Mouse (Mus musculus) neural tube, embryonic 12.5 days (tissue): ENCODE results near the gene Cyp2d22. TPM values are rescaled to one million over a fixed set of nuclear protein-coding genes. Genes with fewer than 3 reads are reported as not detected.
"Not testable (repeated sequence)": the region's sequence is repeated elsewhere in the genome, so short reads cannot be mapped to it uniquely, and the experiment has no call there.

Experiments used
- ATAC-seq: fragments of 200-750 bp; cut with Nextera tagmentation; 2 replicates; pipeline ENCODE4 v1.8.0; 2017; ENCODE audit warnings: low read depth, mild to moderate bottlenecking, moderate TSS enrichment, moderate library complexity; ENCODE audit not compliant: low FRiP score
- H3K27ac ChIP-seq: fragments of 300-500 bp; sonication (generic); 2 replicates; pipeline ENCODE4 v1.5.1; 2016
- H3K27me3 ChIP-seq: fragments of 300-500 bp; sonication (generic); replicated peaks from 2 replicates; pipeline ENCODE4 v1.6.1; 2016; ENCODE audit warnings: mild to moderate bottlenecking
- H3K36me3 ChIP-seq: fragments of 300-500 bp; sonication (generic); 2 replicates; pipeline ENCODE4 v1.6.1; 2016; ENCODE audit warnings: mild to moderate bottlenecking
- H3K4me1 ChIP-seq: fragments of 300-500 bp; sonication (generic); 2 replicates; pipeline ENCODE4 v1.6.1; 2016
- H3K4me2 ChIP-seq: fragments of 300-500 bp; sonication (generic); replicated peaks from 2 replicates; pipeline ENCODE4 v1.6.1; 2016; ENCODE audit warnings: mild to moderate bottlenecking
- H3K4me3 ChIP-seq: fragments of 300-500 bp; sonication (generic); 2 replicates; pipeline ENCODE4 v1.5.1; 2016
- H3K9ac ChIP-seq: fragments of 300-500 bp; sonication (generic); 2 replicates; pipeline ENCODE4 v1.6.1; 2016; ENCODE audit warnings: mild to moderate bottlenecking
- H3K9me3 ChIP-seq: fragments of 300-500 bp; sonication (generic); 2 replicates; pipeline ENCODE4 v1.6.1; 2016; ENCODE audit warnings: mild to moderate bottlenecking
- WGBS: fragments of 180-500 bp; shearing (Covaris S2); methylation state at CpG from one replicate; pipeline ENCODE4 v1.1.7; 2016; 5-methylcytosine and 5-hydroxymethylcytosine counted together
- polyA plus RNA-seq: library from polyadenylated mRNA; unstranded; fragments of >200 nt; fragmentation: Nextera tagmentation; extraction: Ambion mirVana; gene quantifications from 2 replicates; pipeline ENCODE4 v1.2.1, GENCODE M21; 2016

Cyp2d22 gene
- polyA plus RNA-seq, 1 experiment from 2014 or later, result 2.9 TPM

DNA sequence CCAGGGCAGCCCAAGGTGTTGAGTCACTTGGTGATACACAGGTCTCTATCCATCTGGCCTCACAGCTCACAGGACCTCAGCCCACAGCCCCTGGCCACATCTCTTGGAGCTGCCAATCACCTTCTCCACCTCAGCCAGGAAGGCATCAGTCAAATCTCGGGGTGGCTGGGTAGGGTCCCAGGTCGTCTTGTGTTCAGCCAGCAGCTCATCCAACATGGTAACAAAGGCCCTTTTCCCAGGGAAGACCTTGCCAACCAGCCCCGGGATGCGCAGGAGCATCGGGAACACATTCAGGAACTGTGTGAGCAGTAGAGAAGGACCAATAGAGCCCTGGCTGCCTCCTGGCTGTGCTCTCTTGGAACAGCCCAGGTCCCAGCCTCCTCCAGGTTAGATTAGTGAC is 7.1 kb downstream of the Cyp2d22 start:
- H3K27ac ChIP-seq, result no peak overlapping the region
- no peaks in the 10 kb centered on the region for H3K4me1 ChIP-seq
- 86% methylated on average over 5 of the region's 5 CpGs for WGBS
- no peak overlapping the region for H3K4me3 ChIP-seq
- H3K27me3 ChIP-seq, result no peaks in the 10 kb centered on the region
- no peaks in the 10 kb centered on the region for H3K9me3 ChIP-seq
- no peak overlapping the region for H3K9ac ChIP-seq
- H3K36me3 ChIP-seq, result no peaks in the 10 kb centered on the region
- no peak overlapping the region for H3K4me2 ChIP-seq
- ATAC-seq, result no peak

DNA sequence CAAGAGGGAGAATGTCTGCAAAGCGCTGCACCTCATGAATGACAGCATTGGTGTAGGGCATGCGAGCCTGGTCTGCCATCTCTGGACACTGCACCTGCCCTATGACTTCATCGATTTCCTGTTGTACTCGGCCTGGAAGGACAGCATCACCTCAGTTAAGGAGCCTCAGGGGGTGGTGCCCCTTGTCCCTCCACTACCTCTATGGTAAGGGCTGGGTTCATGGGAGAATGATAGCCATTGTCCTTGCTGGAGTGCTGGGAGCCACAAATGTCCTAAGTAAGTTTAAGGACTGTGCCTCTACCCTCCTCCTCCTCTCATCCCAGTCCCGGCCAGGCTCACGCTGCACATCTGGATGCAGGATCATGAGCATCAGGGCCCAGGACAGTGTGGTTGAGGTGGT is 7.6 kb downstream of the Cyp2d22 start:
- Histone ChIP-seq H3K9me3 (no peaks in the 10 kb centered on the region), H3K36me3 (no peaks in the 10 kb centered on the region), H3K4me2 (no peak overlapping the region), H3K4me1 (no peaks in the 10 kb centered on the region), H3K4me3 (no peak overlapping the region), H3K27me3 (no peaks in the 10 kb centered on the region), H3K27ac (no peak overlapping the region), H3K9ac (no peak overlapping the region)
- WGBS, result 88% methylated on average over 6 of the region's 6 CpGs
- ATAC-seq, result no peak

DNA sequence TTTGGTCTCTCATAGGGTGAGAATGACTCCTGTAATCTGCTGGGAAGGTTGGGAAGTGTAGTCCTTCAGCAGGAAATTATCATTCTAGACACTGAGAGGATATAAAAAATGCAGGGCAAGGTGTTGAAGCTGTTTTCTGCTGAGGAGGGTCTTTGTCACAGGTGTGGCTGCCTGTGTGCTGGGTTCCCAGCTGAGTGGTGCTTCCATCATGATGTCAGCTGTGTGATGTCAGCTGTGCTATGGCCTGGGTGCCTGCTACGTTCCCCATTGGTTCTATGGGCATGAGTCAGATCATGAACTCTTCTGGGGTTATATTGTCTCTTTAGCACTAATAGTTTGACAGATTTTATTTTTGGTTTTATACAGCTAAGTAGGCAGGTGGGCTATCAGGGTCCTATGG is 11.2 kb downstream of the Cyp2d22 start:
- H3K27me3 ChIP-seq, result no peaks in the 10 kb centered on the region

DNA sequence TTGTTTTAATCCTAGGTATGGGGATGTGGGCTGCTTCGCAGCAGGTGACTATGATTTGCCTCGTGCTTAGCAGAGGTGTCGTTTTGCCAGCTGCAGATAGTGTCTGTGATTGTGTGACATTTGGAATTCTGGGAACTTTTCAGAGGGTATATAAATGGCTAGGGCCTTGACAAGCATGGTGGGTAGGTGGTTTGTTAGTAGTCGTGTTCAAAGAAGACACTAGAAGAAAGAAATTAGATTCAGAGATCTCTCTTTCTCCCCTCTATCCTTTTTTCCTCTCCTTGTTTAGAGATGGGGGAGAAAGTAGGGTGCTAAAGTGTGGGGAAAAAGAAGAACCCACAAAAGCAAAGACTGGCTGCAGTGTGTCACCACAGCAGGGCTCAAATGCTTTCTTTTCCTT is 11.9 kb downstream of the Cyp2d22 start:
- no peak overlapping the region for H3K4me3 ChIP-seq
- no peaks in the 10 kb centered on the region for H3K9me3 ChIP-seq
- no peak for ATAC-seq
- no peaks in the 10 kb centered on the region for H3K4me1 ChIP-seq
- no peak overlapping the region for H3K4me2 ChIP-seq
- no peak overlapping the region for H3K9ac ChIP-seq
- no peaks in the 10 kb centered on the region for H3K27me3 ChIP-seq
- 90% methylated on average over 4 of the region's 4 CpGs for WGBS
- no peak overlapping the region for H3K27ac ChIP-seq
- no peaks in the 10 kb centered on the region for H3K36me3 ChIP-seq

More for the DNA sequence above, 11.2 kb downstream of the Cyp2d22 start:
- Histone ChIP-seq H3K9me3 (no peaks in the 10 kb centered on the region), H3K36me3 (no peaks in the 10 kb centered on the region), H3K4me2 (no peak overlapping the region), H3K9ac (no peak overlapping the region), H3K4me3 (no peak overlapping the region), H3K4me1 (no peaks in the 10 kb centered on the region), H3K27ac (no peak overlapping the region)
- 78% methylated on average over 1 of the region's 1 CpGs for WGBS
- ATAC-seq, result no peak

DNA sequence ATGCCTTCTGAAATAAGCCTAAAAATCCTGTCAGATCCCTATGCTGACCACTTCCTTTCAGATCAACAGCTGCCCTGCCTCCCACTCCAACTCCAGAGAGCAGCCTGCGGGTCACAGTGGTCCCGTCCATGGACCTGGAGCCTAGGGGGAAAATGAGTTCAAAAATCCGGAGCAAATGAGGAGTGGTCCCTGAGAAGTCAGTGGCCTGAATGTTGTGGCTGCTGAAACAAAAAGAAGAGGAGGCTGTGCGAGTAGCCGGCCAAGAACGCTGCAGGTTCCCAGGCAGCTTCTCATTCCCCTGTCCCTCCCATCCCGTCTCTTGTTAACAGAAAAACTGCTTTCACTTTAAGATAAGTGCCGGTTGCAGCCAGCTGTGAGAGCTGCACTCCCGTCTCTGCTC is 15.5 kb downstream of the Cyp2d22 start:
- not testable (repeated sequence) for H3K4me2 ChIP-seq, H3K27me3 ChIP-seq, H3K4me3 ChIP-seq, H3K4me1 ChIP-seq, ATAC-seq, H3K9ac ChIP-seq, H3K9me3 ChIP-seq, H3K27ac ChIP-seq, H3K36me3 ChIP-seq
- 26% methylated on average over 7 of the region's 9 CpGs for WGBS

DNA sequence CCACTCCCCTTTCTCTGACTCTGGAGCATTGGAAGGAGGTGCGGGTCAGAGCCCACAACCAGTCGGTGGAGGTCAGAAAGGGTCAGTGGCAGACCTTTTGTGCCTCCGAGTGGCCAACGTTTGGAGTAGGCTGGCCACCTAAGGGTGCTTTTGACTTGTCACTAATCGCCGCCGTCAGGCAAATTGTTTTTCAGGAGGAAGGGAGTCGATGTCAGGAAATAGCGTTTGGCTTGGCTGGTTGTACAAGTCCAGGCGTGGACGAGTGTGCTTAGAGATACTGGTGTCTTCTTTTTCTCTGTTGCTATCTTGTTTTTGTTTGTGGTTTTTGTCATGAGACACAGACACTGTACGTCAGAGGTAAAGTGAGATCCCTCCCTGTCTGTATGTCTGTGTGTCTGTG is 16.3 kb downstream of the Cyp2d22 start:
- H3K4me1 ChIP-seq, H3K27me3 ChIP-seq: not testable (repeated sequence)

DNA sequence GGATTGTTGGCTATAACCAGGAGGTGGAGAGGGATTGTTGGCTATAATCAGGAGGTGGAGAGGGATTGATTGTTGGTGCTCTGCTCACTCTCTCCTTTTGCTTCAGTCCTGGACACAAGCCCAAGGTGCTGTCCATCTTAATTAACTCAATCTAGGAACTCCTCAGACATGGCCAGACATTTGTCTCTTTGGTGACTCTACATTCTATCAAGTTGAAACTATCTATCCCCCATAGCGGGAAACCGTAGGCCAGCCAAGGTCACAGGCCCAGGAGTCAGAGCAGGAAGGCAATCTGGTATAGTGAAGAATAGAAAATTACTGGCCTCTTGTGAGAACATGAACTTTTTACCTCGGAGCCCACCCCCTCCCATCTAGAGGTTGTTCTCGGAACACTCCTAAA is 17.8 kb downstream of the Cyp2d22 start:
- Histone ChIP-seq H3K4me3 (no peak overlapping the region), H3K4me1 (no peaks in the 10 kb centered on the region), H3K27me3 (no peaks in the 10 kb centered on the region), H3K9ac (no peak overlapping the region), H3K4me2 (no peak overlapping the region), H3K36me3 (no peaks in the 10 kb centered on the region), H3K27ac (no peak overlapping the region), H3K9me3 (no peaks in the 10 kb centered on the region)
- WGBS, result 88% methylated on average over 4 of the region's 4 CpGs
- ATAC-seq, result no peak

More for the DNA sequence above, 16.3 kb downstream of the Cyp2d22 start:
- not testable (repeated sequence) for ATAC-seq, H3K27ac ChIP-seq, H3K36me3 ChIP-seq, H3K4me3 ChIP-seq, H3K9me3 ChIP-seq, H3K9ac ChIP-seq, H3K4me2 ChIP-seq
- 80% methylated on average over 8 of the region's 12 CpGs for WGBS

DNA sequence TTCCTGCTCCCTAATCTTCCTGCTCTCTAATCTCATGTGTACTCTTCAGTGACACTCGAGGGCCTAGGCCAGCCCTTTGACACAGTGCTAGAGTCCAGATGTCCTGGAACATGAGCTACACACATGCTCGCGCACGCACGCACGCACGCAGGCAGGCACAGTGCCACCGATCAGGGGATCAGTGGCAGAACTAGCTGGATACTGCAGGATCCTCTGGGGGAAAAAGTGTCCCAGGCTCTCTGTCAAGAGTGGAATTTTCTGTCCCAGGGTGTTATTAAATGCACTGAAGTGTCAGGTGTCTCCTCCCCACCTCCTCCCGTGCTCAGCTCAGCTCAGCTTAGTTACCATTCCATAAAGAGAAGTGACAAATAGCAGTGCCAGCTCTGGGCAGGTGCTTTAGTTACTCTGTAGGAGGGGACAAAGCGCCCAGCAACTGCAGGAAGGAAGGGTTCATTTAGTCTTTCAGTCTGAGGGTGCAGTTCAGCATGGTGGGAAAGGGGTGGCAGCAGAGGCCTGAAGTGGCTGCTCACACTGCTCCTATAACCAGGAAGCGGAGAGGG is 18.5 kb downstream of the Cyp2d22 start:
- 79% methylated on average over 11 of the region's 11 CpGs for WGBS
- H3K4me2 ChIP-seq, result no peak overlapping the region
- no peak for ATAC-seq
- no peaks in the 10 kb centered on the region for H3K9me3 ChIP-seq
- H3K27me3 ChIP-seq, result no peaks in the 10 kb centered on the region
- H3K4me3 ChIP-seq, result no peak overlapping the region
- no peaks in the 10 kb centered on the region for H3K36me3 ChIP-seq
- H3K9ac ChIP-seq, result no peak overlapping the region
- H3K4me1 ChIP-seq, result no peaks in the 10 kb centered on the region
- no peak overlapping the region for H3K27ac ChIP-seq

DNA sequence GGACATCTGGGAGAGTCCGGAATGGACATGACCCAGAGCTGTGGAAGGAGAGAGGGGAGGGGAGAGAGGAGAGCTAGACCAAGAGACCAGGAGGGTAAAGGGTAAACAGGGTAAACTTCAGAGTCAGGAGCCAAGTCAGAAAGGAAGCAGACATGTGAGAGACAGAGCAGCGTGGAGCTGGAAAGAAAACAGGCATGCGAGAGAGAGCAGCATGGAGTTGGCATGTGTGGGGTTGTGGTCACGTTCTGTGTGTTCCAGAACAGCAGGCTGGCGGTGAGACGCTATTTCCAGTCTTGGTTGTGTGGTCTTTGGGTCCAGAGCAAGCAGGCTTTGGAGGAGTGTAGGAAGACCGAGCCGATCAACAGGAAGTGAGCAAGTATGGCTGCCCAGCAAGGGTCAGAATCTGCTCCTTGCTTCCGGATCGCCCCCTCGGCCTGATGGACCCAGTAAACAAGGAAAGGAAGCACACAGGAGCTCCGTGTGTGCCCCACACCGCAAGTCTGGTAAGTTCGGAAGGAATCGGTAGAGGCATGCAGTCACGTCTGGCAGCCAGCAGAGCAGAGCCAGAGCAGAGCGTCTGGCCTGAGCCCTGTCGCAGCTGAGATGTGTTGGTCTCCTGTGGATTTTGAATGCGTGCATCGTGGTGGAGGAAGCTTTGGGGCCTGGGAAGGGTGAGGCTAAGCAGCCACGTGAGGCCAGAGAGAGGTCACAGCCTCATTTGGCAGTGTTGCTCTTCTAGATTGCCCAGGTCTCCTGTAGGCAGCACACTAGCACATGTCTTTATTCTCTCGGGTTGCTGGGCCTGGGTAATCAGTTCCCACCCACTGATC is 21.4 kb downstream of the Cyp2d22 start:
- no peak for ATAC-seq
- WGBS, result 65% methylated on average over 22 of the region's 22 CpGs

DNA sequence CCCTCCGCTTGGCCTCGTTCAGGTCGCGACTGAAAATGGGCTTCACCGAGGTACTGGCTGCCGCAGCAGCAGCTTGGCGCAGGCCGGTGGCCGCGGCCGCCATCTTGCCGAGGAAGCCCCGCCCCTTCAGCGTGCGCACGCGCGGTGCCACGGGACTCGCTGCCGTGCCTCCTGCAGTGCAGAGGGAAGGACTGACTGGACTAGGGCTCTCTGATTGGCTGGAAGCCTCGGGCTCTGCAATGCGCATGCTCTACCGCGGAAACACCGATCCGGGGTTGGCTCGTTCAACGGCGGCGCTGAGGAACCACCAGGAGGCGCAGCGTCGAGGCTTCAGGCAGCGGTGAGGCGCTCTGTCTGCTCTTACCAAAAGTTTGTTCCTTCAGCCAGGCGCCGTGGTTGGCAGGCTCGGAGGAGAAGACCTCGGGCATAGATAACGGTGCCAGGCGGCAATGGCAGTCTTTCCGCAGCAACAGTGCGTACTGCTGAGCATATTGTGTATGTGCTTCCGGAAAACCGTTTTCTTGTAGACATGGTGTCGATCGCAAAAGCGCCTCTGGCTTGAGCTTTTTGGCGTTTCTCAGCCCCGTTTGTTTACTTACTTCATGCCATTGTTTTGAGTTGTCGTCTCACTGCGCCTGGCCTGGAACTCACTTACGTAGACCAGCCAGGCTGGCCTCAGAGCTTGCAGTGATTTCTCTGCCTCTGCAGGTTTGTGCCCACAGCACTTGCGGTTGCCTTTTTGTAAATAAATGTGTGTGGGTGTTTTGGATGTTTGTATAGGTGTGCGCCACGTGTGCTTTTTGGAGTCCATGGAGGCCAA is 25.7 kb downstream of the Cyp2d22 start, which contains the start of gene Ndufa6:
Gene Ndufa6 (minus strand): TSS at position 197 of the 820 bp plus-strand sequence.
- Histone ChIP-seq H3K36me3 (peaks cover 16% of the 10 kb centered on the region), H3K4me3 (peak within 1 kb of the TSS; percentile 95), H3K4me2 (peak within 1 kb of the TSS; percentile 87), H3K9me3 (no peaks in the 10 kb centered on the region), H3K9ac (peak within 1 kb of the TSS; percentile 97), H3K27me3 (no peaks in the 10 kb centered on the region), H3K27ac (peak within 1 kb of the TSS; percentile 67; the same call in 1 of the 2 replicates), H3K4me1 (peaks cover 20% of the 10 kb centered on the region)
- peak; percentile 99 for ATAC-seq
- WGBS, result 2% methylated on average over 57 of the region's 57 CpGs

More for the DNA sequence above, 21.4 kb downstream of the Cyp2d22 start:
- Histone ChIP-seq H3K9ac (no peak overlapping the region), H3K4me1 (peaks cover 3% of the 10 kb centered on the region; the same call in 1 of the 2 replicates), H3K36me3 (no peaks in the 10 kb centered on the region), H3K4me3 (no peak overlapping the region), H3K27me3 (no peaks in the 10 kb centered on the region), H3K4me2 (no peak overlapping the region), H3K27ac (no peak overlapping the region), H3K9me3 (no peaks in the 10 kb centered on the region)

DNA sequence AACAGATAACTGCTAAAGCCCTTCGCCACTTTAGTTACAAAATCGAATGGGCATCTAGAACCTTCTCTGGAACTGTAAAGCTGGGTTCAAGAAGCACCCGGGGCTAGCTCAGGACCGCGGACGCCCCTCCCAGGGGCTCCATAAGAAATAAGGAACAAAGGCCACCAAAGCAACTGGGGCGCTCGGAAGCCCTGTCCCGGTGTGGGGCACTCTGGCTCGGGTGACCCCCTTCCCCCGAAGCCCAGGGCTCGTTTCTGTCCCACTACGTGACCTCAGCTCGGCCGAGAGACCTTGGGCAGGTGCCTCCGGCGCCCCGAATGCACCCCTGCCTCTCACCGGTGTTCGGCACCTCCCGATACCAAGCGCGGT is 26.3 kb downstream of the Cyp2d22 start:
- peak overlapping the region; percentile 95 for H3K4me3 ChIP-seq
- peaks cover 22% of the 10 kb centered on the region for H3K36me3 ChIP-seq
- H3K4me2 ChIP-seq, result peak overlapping the region; percentile 87
- peak; percentile 73 for ATAC-seq
- no peaks in the 10 kb centered on the region for H3K27me3 ChIP-seq
- H3K27ac ChIP-seq, result peak overlapping the region; percentile 67; the same call in 1 of the 2 replicates
- no peaks in the 10 kb centered on the region for H3K9me3 ChIP-seq
- H3K4me1 ChIP-seq, result peaks cover 20% of the 10 kb centered on the region
- peak overlapping the region; percentile 97 for H3K9ac ChIP-seq
- WGBS, result 0% methylated on average over 23 of the region's 23 CpGs

DNA sequence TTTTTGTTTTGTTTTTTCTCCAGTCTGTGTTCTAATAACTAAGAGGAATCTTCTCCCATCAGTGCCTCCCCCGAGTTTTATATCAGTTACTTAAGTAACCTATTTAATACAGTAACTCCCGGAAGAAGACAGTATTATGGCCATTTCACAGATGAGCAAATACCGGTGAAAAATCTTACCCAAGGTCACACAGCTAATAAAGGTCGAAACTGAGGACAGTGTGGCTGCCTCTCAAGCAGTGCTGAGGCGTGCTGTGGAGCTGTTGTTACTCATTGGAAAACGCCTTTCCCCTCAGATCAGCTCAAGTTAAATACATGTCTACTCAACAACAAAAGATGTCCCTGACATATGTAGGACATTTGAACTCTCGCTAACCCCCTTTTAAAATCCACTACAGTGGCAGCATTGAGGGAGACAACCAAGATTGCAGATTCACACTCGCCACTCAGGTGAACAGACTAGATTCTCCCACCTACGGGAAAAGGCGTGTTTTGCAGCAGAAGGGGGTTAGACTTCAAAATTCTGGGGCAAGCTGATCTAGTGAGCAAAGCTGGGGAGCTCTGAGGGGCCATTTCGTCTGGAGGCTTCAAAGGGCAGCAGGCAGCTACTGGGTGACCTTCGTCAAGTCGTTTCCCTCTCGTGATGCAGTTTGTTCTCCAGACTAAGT is 26.8 kb downstream of the Cyp2d22 start:
- H3K4me1 ChIP-seq, result peaks cover 20% of the 10 kb centered on the region
- 32% methylated on average over 14 of the region's 14 CpGs for WGBS
- H3K4me2 ChIP-seq, result peak overlapping the region; percentile 87
- H3K36me3 ChIP-seq, result peaks cover 27% of the 10 kb centered on the region
- peak; percentile 3; the same call in 1 of the 2 replicates for ATAC-seq
- H3K9me3 ChIP-seq, result no peaks in the 10 kb centered on the region
- H3K9ac ChIP-seq, result peak overlapping the region; percentile 97
- peak overlapping the region; percentile 95 for H3K4me3 ChIP-seq
- no peaks in the 10 kb centered on the region for H3K27me3 ChIP-seq
- H3K27ac ChIP-seq, result no peak overlapping the region
